In genomic region chr17:46081657-46082056, GRCm38 (mm10) we compare ENCODE assay signal across 10 mouse cellular contexts. TPM values are rescaled to one million over a fixed set of nuclear protein-coding genes. Genes with fewer than 3 reads are reported as not detected.
A peak's percentile ranks its signal among the peaks of the same experiment; 100 is the strongest.
DNase-seq lines count a peak whose midpoint lies in the region; ATAC-seq and TF ChIP-seq lines count a peak whose summit lies in the region.
"Had no signal": no experiment of that assay in that cellular context is flagged by ENCODE, and none has a peak within 500 bp of the region (broad histone marks: within the 10 kb centered on the region; RNA-seq: fewer than 3 reads in every experiment).

No protein-coding gene starts in this region.

- no peaks in the 10 kb centered on the region for H3K27me3 ChIP-seq in lung, embryonic 15.5 days
- no peaks in the 10 kb centered on the region; the same call in 1 of the 2 replicates for H3K27me3 ChIP-seq in heart, embryonic 12.5 days (replicated peaks)
- H3K27me3 ChIP-seq in liver, postnatal 0 days (ENCODE audit: insufficient read depth, low read length), result no peaks in the 10 kb centered on the region
- H3K27me3 ChIP-seq: midbrain, embryonic 12.5 days had no signal

- no peak overlapping the region for H3K4me2 ChIP-seq in lung, embryonic 15.5 days
- H3K4me2 ChIP-seq in heart, embryonic 12.5 days, result no peak overlapping the region
- no peak overlapping the region for H3K4me2 ChIP-seq in liver, postnatal 0 days (ENCODE audit: low read depth, low read length)
- H3K4me2 ChIP-seq: midbrain, embryonic 12.5 days had no signal

- no peak overlapping the region for H3K9ac ChIP-seq in lung, embryonic 15.5 days
- no peak overlapping the region; the same call in 1 of the 2 replicates for H3K9ac ChIP-seq in heart, embryonic 12.5 days
- no peak overlapping the region for H3K9ac ChIP-seq in liver, postnatal 0 days (replicated peaks)
- H3K9ac ChIP-seq: midbrain, embryonic 12.5 days had no signal

- TF ChIP-seq CTCF in lung, adult 2 months (IDR thresholded peaks at IDR 0.05; ENCODE audit: insufficient read depth, low read length), result no peak
- no peak for TF ChIP-seq CTCF in liver, postnatal 0 days (IDR thresholded peaks at IDR 0.05; ENCODE audit: low read depth)

- no peak for TF ChIP-seq EP300 in liver, postnatal 0 days (IDR thresholded peaks at IDR 0.05; ENCODE audit: low read depth)

- H3K36me3 ChIP-seq in lung, embryonic 15.5 days, result no peaks in the 10 kb centered on the region
- no peaks in the 10 kb centered on the region for H3K36me3 ChIP-seq in heart, embryonic 12.5 days
- no peaks in the 10 kb centered on the region for H3K36me3 ChIP-seq in liver, postnatal 0 days (replicated peaks; ENCODE audit: insufficient read depth, low read length)
- H3K36me3 ChIP-seq: midbrain, embryonic 12.5 days had no signal

- WGBS in lung, embryonic 15.5 days, result 34% methylated on average over 7 of the region's 7 CpGs
- 49% methylated on average over 7 of the region's 7 CpGs for WGBS in lung, adult 2 months
- WGBS in heart, embryonic 12.5 days, result 42% methylated on average over 7 of the region's 7 CpGs
- WGBS in liver, postnatal 0 days (ENCODE audit: insufficient replicate concordance), result 64% methylated on average over 7 of the region's 7 CpGs

- ATAC-seq in lung, embryonic 15.5 days (ENCODE audit: borderline replicate concordance, extremely low read depth, low FRiP score, low TSS enrichment), result 0 out of 2 replicates have a peak, but pooled peaks have one; percentile 4
- ATAC-seq in heart, embryonic 12.5 days (ENCODE audit: insufficient number of reproducible peaks, low FRiP score), result peak; percentile 29; the same call in 1 of the 2 replicates
- no peak for ATAC-seq in cerebellum, adult (ENCODE audit: insufficient number of reproducible peaks, low FRiP score, low TSS enrichment)
- ATAC-seq in liver, postnatal 0 days, result no peak

- no peak overlapping the region for H3K4me3 ChIP-seq in lung, embryonic 15.5 days
- H3K4me3 ChIP-seq in lung, adult 2 months (replicated peaks; ENCODE audit: extremely low read depth, low read depth, low read length), result no peak overlapping the region
- H3K4me3 ChIP-seq in heart, embryonic 12.5 days, result no peak overlapping the region
- H3K4me3 ChIP-seq in liver, postnatal 0 days (ENCODE audit: low read depth, low read length), result no peak overlapping the region
- H3K4me3 ChIP-seq: midbrain, embryonic 12.5 days had no signal

- DNase-seq in lung, adult 2 months, result no peak
- DNase-seq in gastrocnemius, adult 18-20 months (ENCODE audit: low spot score), result peak; percentile 85
- DNase-seq in lung, postnatal 36 days, result peak; percentile 62
- DNase-seq in right cerebral cortex, postnatal 10 days (ENCODE audit: low spot score in 2 of 2), result no peak
- DNase-seq in liver, postnatal 0 days, result no peak
- DNase-seq: kidney, adult 9 months had no signal

- TF ChIP-seq POLR2A in lung, adult 2 months (IDR thresholded peaks at IDR 0.05; ENCODE audit: borderline replicate concordance, extremely low read depth, low read depth, low read length), result no peak

- peaks cover 51% of the 10 kb centered on the region for H3K4me1 ChIP-seq in lung, embryonic 15.5 days
- peaks cover 18% of the 10 kb centered on the region for H3K4me1 ChIP-seq in lung, adult 2 months (ENCODE audit: control insufficient read depth, insufficient read depth, low read length)
- peaks cover 49% of the 10 kb centered on the region for H3K4me1 ChIP-seq in heart, embryonic 12.5 days (replicated peaks)
- peaks cover 11% of the 10 kb centered on the region for H3K4me1 ChIP-seq in liver, postnatal 0 days (ENCODE audit: insufficient read depth)

- H3K9me3 ChIP-seq in lung, embryonic 15.5 days, result no peaks in the 10 kb centered on the region
- H3K9me3 ChIP-seq in heart, embryonic 12.5 days (replicated peaks), result no peaks in the 10 kb centered on the region
- H3K9me3 ChIP-seq in liver, postnatal 0 days (ENCODE audit: low read length), result peaks cover 2% of the 10 kb centered on the region; the same call in 1 of the 2 replicates
- H3K9me3 ChIP-seq: midbrain, embryonic 12.5 days had no signal

- H3K27ac ChIP-seq in lung, embryonic 15.5 days, result peak overlapping the region; percentile 11; the same call in 1 of the 2 replicates
- H3K27ac ChIP-seq in heart, embryonic 12.5 days (ENCODE audit: poor library complexity, severe bottlenecking), result no peak overlapping the region
- no peak overlapping the region for H3K27ac ChIP-seq in liver, postnatal 0 days (ENCODE audit: low read depth)
- H3K27ac ChIP-seq: midbrain, embryonic 12.5 days had no signal

RNA-seq across cellular contexts. Expression of gene Mrps18a, which starts 29.1 kb away (rescaled TPM):
- 143 TPM in 2 replicates for polyA plus RNA-seq in lung, embryonic 15.5 days (2015; fragmentation: Nextera tagmentation; extraction: Ambion mirVana)
- polyA plus RNA-seq in lung, adult 2 months (2012; rRNA removed), result 41.3 and 44.9 TPM in 2 replicates
- 10 to 100 TPM; 86.2 to 99.1 TPM for total RNA-seq in gastrocnemius, adult 18-20 months (2021)
- polyA plus RNA-seq in heart, embryonic 12.5 days (2016; fragmentation: Nextera tagmentation; extraction: Ambion mirVana), result 121 and 125 TPM in 2 replicates
- 52.0 and 55.6 TPM in 2 replicates for polyA plus RNA-seq in liver, postnatal 0 days (2015; fragmentation: Nextera tagmentation; extraction: Ambion mirVana)

RNA-seq across cellular contexts. Expression of gene Vegfa, which starts 49.5 kb away (rescaled TPM):
- polyA plus RNA-seq in lung, embryonic 15.5 days (2015; fragmentation: Nextera tagmentation; extraction: Ambion mirVana), result 5.1 and 6.2 TPM in 2 replicates
- polyA plus RNA-seq in lung, adult 2 months (2012; rRNA removed), result 1,228 and 1,453 TPM in 2 replicates
- 100 to 1,000 TPM in 1 of 2 experiments, 10 to 100 TPM in 1; 90.0 to 204 TPM for total RNA-seq in gastrocnemius, adult 18-20 months (2021)
- 6.5 and 6.9 TPM in 2 replicates for polyA plus RNA-seq in heart, embryonic 12.5 days (2016; fragmentation: Nextera tagmentation; extraction: Ambion mirVana)
- polyA plus RNA-seq in liver, postnatal 0 days (2015; fragmentation: Nextera tagmentation; extraction: Ambion mirVana), result 2.8 and 3.1 TPM in 2 replicates

Comparison
In these comparisons a context has a peak if more than half of its experiments do, and no peak if none do; other contexts are left out.
1. DNase-seq: peak in gastrocnemius, adult 18-20 months (single experiment) and lung, postnatal 36 days (single experiment); none in lung, adult 2 months (single experiment), right cerebral cortex, postnatal 10 days (0 of 2) and liver, postnatal 0 days (single experiment).
2. RNA of gene Vegfa, which starts 49.5 kb away (polyA plus RNA-seq): 1,228 to 1,453 TPM in lung, adult 2 months; 6.5 to 6.9 TPM in heart, embryonic 12.5 days, 5.1 to 6.2 TPM in lung, embryonic 15.5 days and 2.8 to 3.1 TPM in liver, postnatal 0 days; every median in the first group is over 100 times any median in the second.
3. ATAC-seq: peak in lung, embryonic 15.5 days (single experiment) and heart, embryonic 12.5 days (single experiment); none in cerebellum, adult (single experiment) and liver, postnatal 0 days (single experiment).